Mouse (Mus musculus): Measurements from ENCODE around the gene Il2ra.

DNA sequence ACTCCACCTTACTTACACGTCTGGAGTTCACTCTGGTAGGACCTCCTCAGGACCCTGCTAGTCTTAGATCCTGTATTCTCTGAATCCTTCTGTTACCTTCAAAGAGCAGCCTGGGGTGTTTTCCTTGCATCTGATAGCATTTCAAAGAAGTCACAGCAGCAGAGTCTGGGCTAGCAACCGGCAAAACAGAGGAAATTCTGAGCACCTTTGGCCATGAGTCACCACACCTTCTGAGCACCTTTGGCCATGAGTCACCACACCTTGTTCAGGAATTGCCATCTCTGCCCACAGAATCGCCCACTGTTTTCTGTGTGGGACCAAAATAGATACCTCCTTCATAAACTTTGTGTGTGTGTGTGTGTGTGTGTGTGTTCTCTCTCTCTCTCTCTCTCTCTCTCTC is 8.9 kb downstream of the Il2ra start:
- no peak for TF ChIP-seq EP300 (IDR thresholded peaks at IDR 0.05)
- TF ChIP-seq CTCF (IDR thresholded peaks at IDR 0.05), result no peak

All from lung, postnatal 0 days (tissue).